Mouse (Mus musculus) kidney, adult 10 weeks (tissue): ENCODE results near the gene Krt10. TPM values are rescaled to one million over a fixed set of nuclear protein-coding genes. Genes with fewer than 3 reads are reported as not detected.

Source experiments
- polyA plus RNA-seq: library from polyadenylated mRNA; stranded (reverse); fragments of 350-450 nt; fragmentation: Illumina TruSeq; extraction: RNeasy Lipid Tissue Mini Kit (QIAGEN cat#74804); gene quantifications from one replicate; pipeline ENCODE4 v1.2.3, GENCODE M21; 2014; ENCODE audit warnings: low read depth, low replicate concordance

Krt10 gene
- polyA plus RNA-seq = 20.3 TPM

GRCm38 (mm10) chr11:99389264-99389663 lies at the start of gene Krt10:
TSS of gene Krt10 (minus strand) at chr11:99389364.

GRCm38 (mm10) chr11:99437972-99438371 lies 48.8 kb upstream of the Krt10 start, which contains the start of gene Krt20:
TSS of gene Krt20 (minus strand) at chr11:99438150.

GRCm38 (mm10) chr11:99422159-99422558 lies 33.0 kb upstream of the Krt10 start, which contains the start of gene Krt12:
TSS of gene Krt12 (minus strand) at chr11:99422259.

GRCm38 (mm10) chr11:99374803-99375202 lies 14.4 kb downstream of the Krt10 start, which contains the start of gene Krt28:
TSS of gene Krt28 (minus strand) at chr11:99374903.

GRCm38 (mm10) chr11:99351004-99351403 lies 38.2 kb downstream of the Krt10 start, which contains the start of gene Krt27:
TSS of gene Krt27 (minus strand) at chr11:99351104.

GRCm38 (mm10) chr11:99337866-99338265 lies 51.3 kb downstream of the Krt10 start, which contains the start of gene Krt26:
TSS of gene Krt26 (minus strand) at chr11:99337966.

Other genes with a start within 250 kb of the Krt10 start
- not detected for gene Ccr7, start 234.3 kb downstream of the Krt10 start, polyA plus RNA-seq
- 111 TPM for gene Smarce1, start 158.3 kb downstream of the Krt10 start, polyA plus RNA-seq
- gene Krt222, start 145.3 kb downstream of the Krt10 start, polyA plus RNA-seq = 5.1 TPM
- not detected for gene Krt24, start 104.1 kb downstream of the Krt10 start, polyA plus RNA-seq
- gene Krt25, start 66.4 kb downstream of the Krt10 start, polyA plus RNA-seq = not detected
- not detected for gene Krt26, start 51.4 kb downstream of the Krt10 start, polyA plus RNA-seq
- not detected for gene Krt27, start 38.3 kb downstream of the Krt10 start, polyA plus RNA-seq
- not detected for gene Krt28, start 14.5 kb downstream of the Krt10 start, polyA plus RNA-seq
- not detected for gene Krt12, start 32.9 kb upstream of the Krt10 start, polyA plus RNA-seq
- gene Krt20, start 48.8 kb upstream of the Krt10 start, polyA plus RNA-seq = 0.53 TPM
- 2.7 TPM for gene Krt23, start 103.8 kb upstream of the Krt10 start, polyA plus RNA-seq
- not detected for gene Krt39, start 132.0 kb upstream of the Krt10 start, polyA plus RNA-seq
- not detected for gene Krt40, start 153.8 kb upstream of the Krt10 start, polyA plus RNA-seq
- not detected for gene Krtap3-3, start 161.5 kb upstream of the Krt10 start, polyA plus RNA-seq
- not detected for gene Krtap3-2, start 167.5 kb upstream of the Krt10 start, polyA plus RNA-seq
- not detected for gene Gm11939, start 170.1 kb upstream of the Krt10 start, polyA plus RNA-seq
- gene Krtap3-1, start 177.3 kb upstream of the Krt10 start, polyA plus RNA-seq = not detected
- gene Krtap1-5, start 191.7 kb upstream of the Krt10 start, polyA plus RNA-seq = not detected
- gene Krtap1-4, start 194.3 kb upstream of the Krt10 start, polyA plus RNA-seq = not detected
- gene Krtap1-3, start 202.0 kb upstream of the Krt10 start, polyA plus RNA-seq = not detected
- not detected for gene Krtap9-3, start 208.7 kb upstream of the Krt10 start, polyA plus RNA-seq
- gene Gm11938, start 213.9 kb upstream of the Krt10 start, polyA plus RNA-seq = not detected
- gene Gm11937, start 220.8 kb upstream of the Krt10 start, polyA plus RNA-seq = not detected
- gene Krtap2-4, start 225.5 kb upstream of the Krt10 start, polyA plus RNA-seq = not detected
- not detected for gene Gm11562, start 231.1 kb upstream of the Krt10 start, polyA plus RNA-seq
- gene Krtap4-1, start 238.9 kb upstream of the Krt10 start, polyA plus RNA-seq = not detected
- gene Krtap4-2, start 245.7 kb upstream of the Krt10 start, polyA plus RNA-seq = not detected